Mouse (Mus musculus) naive thymus-derived CD4-positive, alpha-beta T cell, adult 2 months (primary cell): ENCODE results near the gene Smdt1.

Experiments
- DNase-seq: peaks from one replicate; pipeline ENCODE4 v3.0.0-alpha.2; 2011; ENCODE audit warnings: low read depth

Smdt1 gene

GRCm38 (mm10) chr15:82338593-82339112, at the start of gene Smdt1, which contains the start of the genes Naga and Pheta2:
Gene Smdt1 (plus strand): TSS chr15:82338959.
Gene Naga (minus strand): TSS chr15:82338925.
Gene Pheta2 (plus strand): TSS chr15:82338942.
- peak; percentile 96 for DNase-seq

GRCm38 (mm10) chr15:82290252-82290651, 48.5 kb upstream of the Smdt1 start:
- DNase-seq = no peak

- DNase-seq = no peak
These were observed 45.9 kb upstream of the Smdt1 start for GRCm38 (mm10) chr15:82292851-82293250.

GRCm38 (mm10) chr15:82293271-82293711, 45.5 kb upstream of the Smdt1 start:
- no peak for DNase-seq

- peak; percentile 10 for DNase-seq
These were observed 44.7 kb upstream of the Smdt1 start for GRCm38 (mm10) chr15:82294059-82294458.

GRCm38 (mm10) chr15:82298764-82299561, 39.8 kb upstream of the Smdt1 start, which contains the start of gene Wbp2nl:
Gene Wbp2nl (plus strand): TSS chr15:82298954.
- no peak for DNase-seq

GRCm38 (mm10) chr15:82307107-82307506, 31.7 kb upstream of the Smdt1 start:
- no peak for DNase-seq

- DNase-seq = no peak
These were observed 30.3 kb upstream of the Smdt1 start for GRCm38 (mm10) chr15:82308416-82308815.

- DNase-seq = no peak
These were observed 20.9 kb upstream of the Smdt1 start for GRCm38 (mm10) chr15:82317839-82318238.

- DNase-seq = no peak
These were observed 19.1 kb upstream of the Smdt1 start for GRCm38 (mm10) chr15:82319613-82320012.

- DNase-seq = no peak
These were observed 16.6 kb upstream of the Smdt1 start for GRCm38 (mm10) chr15:82322195-82322594.

- DNase-seq = peak; percentile 21
These were observed 13.4 kb upstream of the Smdt1 start for GRCm38 (mm10) chr15:82325382-82325781.

- no peak for DNase-seq
These were observed 3.6 kb upstream of the Smdt1 start for GRCm38 (mm10) chr15:82335194-82335593.

GRCm38 (mm10) chr15:82336629-82337028, 2.1 kb upstream of the Smdt1 start:
- DNase-seq = no peak

- DNase-seq = peak; percentile 45
These were observed 884 bp upstream of the Smdt1 start for GRCm38 (mm10) chr15:82337875-82338274.

GRCm38 (mm10) chr15:82339150-82339549, 391 bp downstream of the Smdt1 start:
- no peak for DNase-seq

GRCm38 (mm10) chr15:82339634-82340254, 985 bp downstream of the Smdt1 start:
- DNase-seq = peak; percentile 26

- DNase-seq = peak; percentile 24
These were observed 1.8 kb downstream of the Smdt1 start for GRCm38 (mm10) chr15:82340414-82341035.

GRCm38 (mm10) chr15:82341036-82341501, 2.3 kb downstream of the Smdt1 start:
- DNase-seq = peak; percentile 28

GRCm38 (mm10) chr15:82341675-82342542, 3.1 kb downstream of the Smdt1 start:
- DNase-seq = peak; percentile 47

GRCm38 (mm10) chr15:82342543-82342935, 3.8 kb downstream of the Smdt1 start:
- DNase-seq = peak; percentile 35
